Mouse (Mus musculus): ENCODE data around the gene Ccr9. TPM values are rescaled to one million over a fixed set of nuclear protein-coding genes. Genes with fewer than 3 reads are reported as not detected.

Ccr9 gene
- polyA plus RNA-seq, 1 experiment from 2014 or later, result 0.14 TPM

Other genes with a start within 250 kb of the Ccr9 start
- 47.0 and 50.2 TPM in 2 replicates for gene Limd1, start 199.7 kb upstream of the Ccr9 start, polyA plus RNA-seq (2015; fragmentation: Nextera tagmentation; extraction: Ambion mirVana)
- 42.8 and 49.3 TPM in 2 replicates for gene Sacm1l, start 148.7 kb upstream of the Ccr9 start, polyA plus RNA-seq (2015; fragmentation: Nextera tagmentation; extraction: Ambion mirVana)
- gene Slc6a20b, start 45.9 kb upstream of the Ccr9 start, polyA plus RNA-seq (2015; fragmentation: Nextera tagmentation; extraction: Ambion mirVana), result 0.18 and 0.36 TPM in 2 replicates
- 0.08 and 0.66 TPM in 2 replicates for gene Slc6a20a, start 446 bp downstream of the Ccr9 start, polyA plus RNA-seq (2015; fragmentation: Nextera tagmentation; extraction: Ambion mirVana)
- gene Lztfl1, start 39.3 kb downstream of the Ccr9 start, polyA plus RNA-seq (2015; fragmentation: Nextera tagmentation; extraction: Ambion mirVana), result 61.6 and 65.8 TPM in 2 replicates
- gene Cxcr6, start 128.0 kb downstream of the Ccr9 start, polyA plus RNA-seq (2015; fragmentation: Nextera tagmentation; extraction: Ambion mirVana), result 0.31 and 0.45 TPM in 2 replicates
- 15.2 and 17.4 TPM in 2 replicates for gene Fyco1, start 173.5 kb downstream of the Ccr9 start, polyA plus RNA-seq (2015; fragmentation: Nextera tagmentation; extraction: Ambion mirVana)
- not detected in 2 replicates for gene Xcr1, start 183.6 kb downstream of the Ccr9 start, polyA plus RNA-seq (2015; fragmentation: Nextera tagmentation; extraction: Ambion mirVana)